Mouse (Mus musculus): ENCODE data around the gene Susd4.

DNA sequence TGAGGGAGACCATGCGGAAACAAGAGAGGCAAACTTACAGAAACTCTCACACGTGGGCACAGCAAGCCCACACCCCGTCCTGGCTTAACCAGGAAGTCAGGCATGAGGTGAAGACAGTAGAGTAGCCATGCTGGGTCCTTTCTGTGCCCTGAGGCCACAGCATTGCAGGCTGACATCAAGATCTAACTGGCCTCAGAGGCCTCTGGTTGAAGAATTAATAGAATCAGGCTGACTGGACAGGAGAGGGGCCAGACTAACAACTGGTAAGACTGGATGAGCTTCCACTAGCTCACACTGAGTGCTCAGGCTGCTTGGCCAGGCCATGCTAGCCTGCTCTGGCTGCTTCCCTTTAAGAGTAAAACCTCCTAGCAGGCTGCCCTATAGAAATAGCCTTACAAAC is 145.4 kb downstream of the Susd4 start:
- TF ChIP-seq CTCF (IDR thresholded peaks at IDR 0.05; ENCODE audit: insufficient read depth, low read depth, low read length), result no peak
- no peak for TF ChIP-seq POLR2A (IDR thresholded peaks at IDR 0.05; ENCODE audit: insufficient read depth, low read depth, low read length)
